Mouse (Mus musculus) liver, adult 2 months (tissue): Measurements from ENCODE around the gene Otol1.

Experiments used
- CTCF ChIP-seq: fragments of 200-500 bp; IDR thresholded peaks from 2 replicates; pipeline ENCODE4 v1.5.1; 2011; ENCODE audit warnings: low read depth, low read length, control low read depth
- POLR2A ChIP-seq: fragments of 200-500 bp; IDR thresholded peaks from 2 replicates; pipeline ENCODE4 v1.6.1; 2011; ENCODE audit warnings: low read length, control low read depth; ENCODE audit not compliant: insufficient read depth; ENCODE audit errors: extremely low read depth

- TF ChIP-seq CTCF (no peak), POLR2A (no peak)
Measured at GRCm38 (mm10) chr3:70007313-70007712, at the start of gene Otol1.
